Mouse (Mus musculus) retina, postnatal 7 days (tissue): ENCODE results near the gene Fam163a.
"Not testable (repeated sequence)": the region's sequence is repeated elsewhere in the genome, so short reads cannot be mapped to it uniquely, and the experiment has no call there.

Experiments used
- DNase-seq: peaks from one replicate; pipeline ENCODE4 v3.0.0-alpha.2; 2012; ENCODE audit warnings: low read depth, low spot score

The Fam163a gene

DNA sequence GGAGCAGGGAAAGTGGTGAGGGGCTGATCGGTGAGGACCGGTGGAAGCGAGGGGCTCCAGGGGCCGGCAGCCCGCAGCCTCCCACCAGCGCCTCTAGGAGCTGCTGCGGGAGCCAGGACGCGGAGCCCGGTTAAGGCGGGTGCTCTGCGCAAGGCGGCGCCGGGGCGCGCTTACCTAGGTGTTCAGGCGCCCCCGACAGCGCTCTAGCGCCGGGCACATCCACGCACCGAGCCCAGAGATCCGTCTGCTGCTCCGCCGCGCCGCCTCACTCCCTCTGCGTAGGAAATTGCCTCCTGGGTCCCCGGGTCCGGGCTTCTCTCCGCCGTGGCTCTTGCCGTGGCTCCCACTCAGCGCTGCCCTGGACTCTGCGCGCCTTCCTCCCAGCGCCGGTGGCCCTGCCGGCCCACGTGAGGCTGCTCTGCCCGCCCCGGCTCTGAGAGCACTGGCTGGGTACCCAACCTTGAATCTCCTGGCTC is at the start of gene Fam163a:
TSS of gene Fam163a (minus strand) at position 371 of the 476 bp plus-strand sequence.
- no peak for DNase-seq

DNA sequence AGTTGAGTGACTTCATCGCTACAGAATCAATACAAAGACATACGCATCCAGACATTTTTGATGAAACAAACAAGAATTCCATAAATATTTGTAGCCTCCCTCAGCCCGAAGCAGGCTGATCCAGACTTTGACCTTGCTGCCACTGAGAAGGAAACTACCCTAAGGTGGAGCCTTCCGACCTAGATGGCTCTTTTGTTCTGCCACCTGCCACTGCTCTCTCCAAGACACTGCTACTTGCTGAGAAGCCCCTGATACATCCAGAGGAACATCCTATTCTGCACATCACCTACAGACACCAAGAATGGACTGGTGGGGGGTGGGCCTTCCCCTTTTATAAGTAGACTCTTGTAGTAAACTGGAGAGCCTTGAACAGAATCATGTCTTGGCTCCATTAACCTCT is 46.3 kb upstream of the Fam163a start:
- not testable (repeated sequence) for DNase-seq

- DNase-seq, result no peak
Measured at GRCm38 (mm10) chr1:156247893-156248292, 43.1 kb upstream of the Fam163a start.

GRCm38 (mm10) chr1:156241713-156242348 is 37.0 kb upstream of the Fam163a start:
- DNase-seq, result peak; percentile 43

DNA sequence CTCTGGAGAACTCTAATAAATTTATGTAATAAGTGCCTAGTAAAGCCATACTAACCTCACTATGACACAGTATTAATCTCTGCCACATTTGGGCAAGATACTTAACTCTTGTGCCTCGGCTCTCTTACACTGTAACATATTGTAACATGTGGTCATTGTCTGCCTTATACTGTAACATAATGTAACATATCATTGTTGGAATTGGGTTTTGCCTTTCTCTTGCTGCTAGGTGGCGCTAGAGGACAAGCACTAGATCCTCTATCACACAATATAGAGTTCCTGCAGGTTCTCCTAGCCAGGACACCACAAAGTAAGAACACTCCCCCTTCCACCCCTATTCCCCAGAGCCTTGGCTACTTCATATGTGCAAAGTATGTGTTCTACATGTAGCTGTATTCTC is 36.2 kb upstream of the Fam163a start:
- DNase-seq, result peak; percentile 37

GRCm38 (mm10) chr1:156231122-156231521 is 26.3 kb upstream of the Fam163a start:
- DNase-seq, result no peak

DNA sequence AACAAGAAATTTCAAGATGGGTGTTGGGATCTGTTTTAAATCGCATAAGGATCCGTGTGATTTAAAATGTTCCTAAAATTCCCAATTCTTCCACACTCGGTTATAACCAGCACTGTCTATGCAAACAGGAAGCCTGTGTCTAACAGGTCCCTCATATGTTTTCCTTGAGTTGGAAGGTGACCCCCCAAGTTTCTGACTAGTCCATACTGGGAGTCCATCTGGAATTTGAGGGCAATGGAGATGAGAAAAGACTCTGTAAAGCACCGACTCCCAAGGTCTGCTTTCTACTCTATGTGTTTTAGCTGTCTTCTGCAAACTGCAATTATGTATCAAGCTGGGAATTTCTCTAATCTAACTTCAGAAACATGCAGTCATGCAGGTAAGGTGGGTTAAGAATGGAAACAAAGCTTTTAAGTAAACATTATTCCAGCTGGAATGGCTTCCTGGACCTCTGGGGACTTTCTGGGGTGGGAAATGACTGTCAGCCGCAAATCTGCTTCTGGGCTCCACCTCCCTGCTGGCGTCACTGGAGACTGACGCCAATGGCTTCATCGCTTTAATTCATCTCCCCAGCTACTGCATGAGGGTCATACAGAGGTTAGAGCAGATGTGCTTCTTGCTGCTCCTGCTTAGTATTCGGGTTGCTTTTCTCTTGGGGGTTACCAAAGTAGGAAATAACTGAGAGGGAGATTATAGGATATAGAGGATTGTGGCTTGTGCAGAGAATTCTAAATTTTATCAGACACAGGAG is 25.7 kb upstream of the Fam163a start:
- peak; percentile 13 for DNase-seq

DNA sequence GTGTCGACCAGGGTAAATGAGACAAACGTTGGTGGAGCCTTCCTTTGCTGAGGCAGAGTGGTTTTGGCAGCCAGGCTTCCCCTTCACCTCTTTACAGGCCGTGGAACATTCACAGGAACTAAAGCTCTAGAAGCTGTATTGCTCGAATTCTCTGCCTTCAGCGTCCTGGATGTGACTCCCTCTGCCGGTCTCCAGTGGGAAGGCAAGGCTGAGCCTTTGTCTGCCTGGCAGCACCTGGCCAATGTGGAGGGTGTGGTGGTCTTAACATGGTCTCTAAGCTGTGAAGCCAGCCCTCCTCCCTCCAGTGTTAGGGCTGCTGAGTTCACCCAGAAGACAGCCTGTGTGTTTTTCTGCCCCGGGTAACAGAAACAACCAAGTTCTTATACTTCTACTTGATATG is 24.6 kb upstream of the Fam163a start:
- no peak for DNase-seq

- DNase-seq, result no peak
Measured at GRCm38 (mm10) chr1:156228728-156229127, 23.9 kb upstream of the Fam163a start.

- no peak for DNase-seq
Measured at GRCm38 (mm10) chr1:156226903-156227302, 22.1 kb upstream of the Fam163a start.

DNA sequence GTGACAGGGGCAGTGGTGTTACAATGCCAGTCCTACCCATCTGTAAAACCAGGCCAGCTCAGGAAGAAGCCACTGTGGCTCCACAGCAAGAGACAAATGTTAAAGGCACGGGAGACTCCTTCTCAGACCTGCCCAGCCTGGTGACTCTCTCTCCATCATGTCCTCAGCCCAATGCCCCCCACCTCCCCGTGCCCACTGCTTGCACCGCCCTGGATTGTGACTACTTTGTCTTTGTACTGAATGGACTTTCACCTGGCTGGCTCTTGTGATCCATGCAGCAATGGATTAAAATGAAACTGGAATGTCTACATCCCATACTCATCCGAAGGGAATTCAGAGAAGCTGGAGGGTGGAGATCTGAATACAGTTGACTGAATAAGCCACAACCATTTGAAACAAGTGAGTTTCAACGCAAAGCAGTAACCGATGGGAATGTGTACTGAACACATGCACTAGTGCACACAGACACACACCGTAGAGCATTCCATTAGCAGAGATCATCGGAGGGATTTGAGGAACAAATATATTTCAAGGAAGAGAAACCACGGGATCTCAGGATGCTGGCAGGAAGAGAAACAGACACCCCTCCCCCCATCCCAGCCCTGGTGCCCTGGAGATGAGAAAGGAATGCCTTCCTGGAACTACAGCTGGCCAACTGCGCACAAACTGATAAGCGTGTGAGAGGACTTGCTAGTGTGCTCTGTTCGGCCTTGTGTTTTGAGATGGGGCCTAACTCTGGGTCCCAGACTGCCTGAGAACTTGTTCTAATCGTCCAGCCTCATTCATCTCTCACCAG is 17.6 kb upstream of the Fam163a start:
- DNase-seq, result no peak

DNA sequence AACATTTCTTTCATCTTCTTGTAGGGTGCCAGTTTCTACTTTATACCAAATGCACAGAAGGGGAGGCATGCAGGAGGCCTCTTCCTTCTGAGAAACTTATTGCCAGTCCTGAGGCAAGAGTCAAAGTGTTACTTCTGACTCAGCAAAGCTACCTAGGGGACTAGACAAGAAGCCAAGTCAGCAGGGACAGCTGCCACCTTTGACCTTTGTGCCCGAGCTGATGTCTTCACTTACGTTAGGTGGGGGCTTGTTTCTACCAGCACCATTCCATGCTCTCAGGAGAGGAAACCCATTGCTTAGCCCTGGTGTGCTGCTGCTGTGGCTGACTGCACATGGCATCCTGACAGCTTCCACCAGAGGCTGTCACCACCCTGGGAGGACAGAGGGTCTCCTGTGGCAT is 16.5 kb upstream of the Fam163a start:
- DNase-seq, result no peak

- no peak for DNase-seq
Measured at GRCm38 (mm10) chr1:156218573-156218972, 13.7 kb upstream of the Fam163a start.

GRCm38 (mm10) chr1:156217941-156218340 is 13.1 kb upstream of the Fam163a start:
- no peak for DNase-seq

DNA sequence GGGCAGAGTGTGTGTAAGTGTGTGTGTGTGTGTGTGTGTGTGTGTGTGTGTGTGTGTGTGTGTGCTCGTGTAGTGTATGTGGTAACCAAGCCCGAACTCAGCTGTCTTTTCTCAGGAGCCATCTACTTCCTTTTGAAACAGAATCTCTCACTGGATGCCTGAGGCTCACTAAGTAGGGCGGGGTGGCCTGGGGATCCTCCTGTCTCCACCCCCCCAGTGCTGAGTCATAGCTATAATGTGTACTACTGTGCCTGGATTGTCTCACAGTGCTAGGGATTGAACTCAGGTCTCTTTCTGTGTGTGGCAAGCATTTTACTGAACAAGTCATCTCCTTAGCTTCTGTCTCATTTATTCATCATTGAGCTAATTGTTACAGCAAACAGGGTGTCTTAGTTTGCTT is 12.6 kb upstream of the Fam163a start:
- DNase-seq, result no peak

- no peak for DNase-seq
Measured at GRCm38 (mm10) chr1:156216249-156216648, 11.4 kb upstream of the Fam163a start.

DNA sequence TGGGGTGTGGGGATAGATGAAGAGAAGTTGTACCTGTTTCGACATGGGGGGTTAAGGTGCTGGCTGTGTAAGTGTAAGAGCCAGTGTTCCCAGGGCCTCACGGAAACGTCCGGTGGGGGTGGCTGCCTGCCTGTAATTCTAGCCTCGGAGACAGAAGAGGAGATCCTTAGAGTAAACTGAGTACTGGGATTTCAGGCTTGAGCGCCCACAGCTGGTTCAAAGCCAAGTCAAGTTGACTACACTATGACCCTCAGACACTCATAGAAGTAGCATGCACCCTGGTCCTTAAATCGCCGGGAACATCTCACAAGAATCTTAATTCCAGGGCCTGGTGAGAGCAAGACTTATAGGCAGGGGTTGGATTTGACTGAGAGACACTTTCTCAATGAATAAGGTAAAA is 9.8 kb upstream of the Fam163a start:
- no peak for DNase-seq

GRCm38 (mm10) chr1:156212923-156213322 is 8.1 kb upstream of the Fam163a start:
- DNase-seq, result no peak

DNA sequence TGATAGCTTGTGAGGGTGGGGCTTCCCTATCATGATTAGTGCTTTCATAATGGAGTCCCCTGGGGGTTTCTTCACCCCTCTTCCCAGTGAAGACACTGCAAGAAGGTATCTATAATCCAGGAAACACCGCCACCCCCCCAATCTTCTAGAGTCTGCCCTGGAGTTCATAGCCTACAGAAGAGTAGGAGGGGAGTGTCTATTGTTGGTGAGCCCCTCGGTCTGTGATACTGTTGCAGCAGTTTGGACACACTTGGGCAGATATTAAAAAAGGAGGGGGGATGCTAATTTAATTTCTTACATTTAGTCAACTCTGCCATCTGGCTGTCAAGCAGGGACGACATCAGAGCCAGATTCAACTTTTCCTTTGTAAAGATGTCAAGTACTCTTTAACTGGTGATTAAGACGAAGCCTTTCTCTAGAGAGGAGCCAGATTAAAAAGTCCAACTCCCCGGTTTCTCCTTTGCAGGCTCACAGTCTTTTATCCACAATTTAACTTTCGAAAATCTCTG is 7.0 kb upstream of the Fam163a start:
- no peak for DNase-seq

DNA sequence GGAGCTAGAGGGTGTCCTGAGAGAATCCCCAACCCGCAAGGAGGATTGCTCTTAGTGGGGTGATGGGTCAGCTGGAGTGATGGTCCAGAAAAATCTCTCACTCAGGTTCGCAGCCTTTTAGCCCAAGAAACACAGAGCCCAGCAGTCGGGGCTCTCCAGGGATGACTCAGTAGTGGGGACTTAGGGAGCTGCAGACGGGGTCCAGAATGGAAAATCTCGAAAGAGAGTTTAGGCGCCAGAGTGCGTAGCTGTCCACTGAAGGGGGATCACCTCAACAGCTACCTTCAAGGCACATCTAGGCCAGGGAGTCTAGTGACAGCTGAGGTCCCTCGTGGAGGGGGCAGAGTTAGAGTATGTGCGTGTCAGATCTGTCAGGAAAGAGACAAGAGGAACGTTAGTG is 338 bp upstream of the Fam163a start:
- no peak for DNase-seq

DNA sequence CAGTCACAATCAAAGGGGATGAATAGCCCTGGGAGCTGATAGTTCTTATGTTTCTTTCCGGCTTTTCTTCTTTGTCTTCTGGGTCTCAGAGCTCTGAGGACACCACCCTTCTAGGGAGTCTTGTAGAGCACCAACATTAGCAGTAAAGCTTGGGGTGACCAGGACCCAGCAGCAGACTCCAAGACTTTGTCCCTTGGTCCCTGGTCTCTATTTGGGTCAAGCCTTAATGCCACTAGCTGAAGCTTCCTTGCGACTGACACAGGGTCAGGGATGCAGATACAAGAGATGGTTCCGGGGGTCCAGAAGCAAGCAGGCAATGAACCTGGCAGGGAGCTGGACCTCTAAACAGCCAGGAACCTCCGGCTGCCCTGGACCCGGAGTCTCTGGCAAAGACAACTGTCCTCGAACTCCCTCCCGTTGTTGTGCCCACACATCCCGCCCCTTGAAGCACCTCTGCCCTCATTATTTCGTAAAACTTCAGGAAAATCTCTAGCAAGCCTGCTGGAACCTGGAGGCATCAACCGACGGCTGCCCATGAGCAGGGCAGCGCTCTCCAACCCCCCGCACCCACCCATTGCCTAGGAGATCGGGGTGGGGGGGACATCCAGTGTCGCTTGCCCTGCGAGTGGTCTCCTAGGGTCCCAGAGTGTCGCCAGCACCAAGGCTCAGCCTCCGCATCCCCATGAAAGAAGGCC is 718 bp downstream of the Fam163a start:
- no peak for DNase-seq

GRCm38 (mm10) chr1:156202661-156203060 is 2.2 kb downstream of the Fam163a start:
- no peak for DNase-seq
